Mouse (Mus musculus) regulatory T cell (primary cell): ENCODE measurements around the gene Doc2a.

ENCODE experiments used
- in situ Hi-C: fragments of 300-600 bp; cut with MboI, MseI; formaldehyde crosslinking; loops from one replicate; pipeline ENCODE4 v1.15.1; 2025; ENCODE audit warnings: high pct_unique_total_duplicates

Doc2a gene

GRCm38 (mm10) chr7:126823202-126823711 lies 24.0 kb upstream of the Doc2a start:
- in situ Hi-C loops, result no loop called here

DNA sequence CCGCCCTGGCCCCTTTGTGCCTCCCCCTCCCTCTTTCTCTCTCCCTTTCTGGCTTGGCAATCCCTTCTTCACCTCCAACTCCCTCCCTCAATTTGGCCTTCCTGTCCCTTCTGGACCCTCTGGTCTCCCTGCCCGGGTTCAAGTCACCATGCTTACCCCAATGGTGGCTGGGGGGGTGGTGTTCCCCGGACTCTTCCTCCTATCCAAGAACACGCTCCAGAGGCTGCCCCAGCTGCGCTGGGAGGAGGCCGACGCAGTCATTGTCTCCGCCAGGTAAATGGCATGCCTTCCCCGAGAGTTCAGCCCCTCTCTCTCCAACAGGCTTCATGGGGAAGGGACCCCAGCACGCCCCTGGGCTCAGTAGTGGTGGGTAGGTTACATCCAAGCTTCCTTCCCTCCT lies 23.3 kb upstream of the Doc2a start:
- in situ Hi-C loops, result no loop called here

DNA sequence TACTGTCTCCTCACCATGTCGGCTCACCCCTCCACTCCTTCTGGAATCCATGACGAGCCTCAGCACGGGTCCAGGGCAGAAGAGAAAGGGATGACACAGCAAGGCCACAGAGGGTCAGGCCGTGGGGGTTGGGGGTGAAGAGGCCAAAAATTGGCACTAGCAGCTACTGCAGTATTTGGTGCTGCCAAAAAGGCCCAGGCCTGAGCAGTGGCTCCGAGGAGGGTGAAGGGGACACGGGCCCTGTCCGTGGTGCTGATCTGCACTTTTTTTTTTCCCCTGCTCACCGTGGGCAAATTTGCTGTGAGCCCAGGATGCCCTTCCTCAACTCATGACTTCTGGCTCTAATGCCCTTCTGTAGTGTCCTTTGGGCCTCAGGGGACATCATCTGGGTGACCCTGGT lies 21.8 kb upstream of the Doc2a start:
- in situ Hi-C loops, result no loop called here

- in situ Hi-C loops, result no loop called here
Measured at GRCm38 (mm10) chr7:126825952-126826351, 21.3 kb upstream of the Doc2a start.

DNA sequence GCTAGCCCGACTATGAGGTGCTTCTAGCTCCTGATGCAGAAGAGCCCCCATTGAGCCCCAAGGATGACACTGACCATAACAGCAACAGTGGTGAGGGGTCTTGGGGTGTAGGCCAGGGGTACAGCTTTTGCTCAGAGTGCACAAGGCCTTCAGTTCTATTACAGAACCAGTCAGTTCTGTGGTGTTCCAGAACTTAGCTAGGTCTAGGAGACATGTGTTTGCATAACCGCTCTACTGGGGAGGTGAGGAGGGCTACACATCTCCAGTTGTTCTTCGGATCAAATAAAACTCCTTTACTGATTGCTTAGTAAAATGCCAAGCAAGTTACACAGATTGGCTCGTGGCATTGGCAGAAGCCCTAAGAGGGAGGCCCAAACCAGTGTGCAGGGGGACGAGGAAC lies 15.7 kb upstream of the Doc2a start, which contains the start of gene 4930451I11Rik:
TSS of gene 4930451I11Rik (minus strand) at position 101 of the 400 bp plus-strand sequence.
- in situ Hi-C loops, result loop anchor here (5.0 kb wide), 1 partner anchor 121 kb away; the partner anchor contains the start of gene Sez6l2

DNA sequence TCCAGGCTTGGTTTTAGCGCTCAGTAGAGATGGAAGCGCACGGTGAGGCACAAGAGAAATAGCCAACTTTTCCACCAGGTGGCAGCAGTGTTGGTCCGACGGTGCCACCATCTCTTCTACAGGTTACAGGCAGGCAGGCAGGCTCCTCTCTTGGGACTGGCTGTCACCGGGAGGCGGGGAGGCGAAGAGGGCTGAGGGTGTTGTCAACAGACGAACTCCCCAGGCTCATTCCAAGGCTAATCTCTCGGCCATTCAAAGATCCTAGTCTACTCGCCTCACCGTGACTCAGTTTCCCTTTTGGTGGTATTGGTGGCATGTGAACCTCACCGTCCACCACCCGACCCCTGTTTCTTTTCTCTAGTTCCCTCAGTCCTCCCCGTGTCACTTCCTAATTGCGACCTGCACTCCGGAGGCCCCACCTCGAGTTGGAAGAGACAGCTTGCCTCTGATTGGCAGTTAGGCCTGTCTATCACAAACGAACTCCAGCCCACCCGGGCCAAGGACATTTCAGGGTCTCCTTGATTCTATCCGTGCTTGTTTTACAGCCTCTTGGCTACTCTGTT lies 15.1 kb upstream of the Doc2a start:
- in situ Hi-C loops, result loop anchor here (5.0 kb wide), 1 partner anchor 120 kb away; the partner anchor contains the start of gene Sez6l2

DNA sequence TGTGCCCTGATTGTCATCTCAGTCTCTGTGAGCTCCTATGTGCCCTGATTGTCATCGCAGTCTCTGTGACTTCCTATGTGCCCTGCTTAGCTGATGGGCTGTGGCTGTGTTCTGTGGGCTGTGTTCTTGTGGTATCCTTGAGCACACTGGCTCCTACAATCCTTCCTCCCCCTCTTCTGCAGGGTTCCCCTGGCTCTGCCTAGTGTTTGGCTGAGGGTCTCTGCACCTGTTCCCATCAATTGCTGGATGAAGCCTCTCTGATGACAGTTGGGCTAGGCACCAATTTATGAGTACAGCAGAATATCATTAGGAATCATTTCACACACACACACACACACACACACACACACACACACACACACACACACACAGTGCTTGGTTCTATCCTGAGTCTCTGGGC lies 13.9 kb upstream of the Doc2a start:
- in situ Hi-C loops, result loop anchor here (5.0 kb wide), 1 partner anchor 119 kb away; the partner anchor contains the start of gene Sez6l2

- in situ Hi-C loops, result no loop called here
Measured at GRCm38 (mm10) chr7:126843276-126843675, 3.9 kb upstream of the Doc2a start.

DNA sequence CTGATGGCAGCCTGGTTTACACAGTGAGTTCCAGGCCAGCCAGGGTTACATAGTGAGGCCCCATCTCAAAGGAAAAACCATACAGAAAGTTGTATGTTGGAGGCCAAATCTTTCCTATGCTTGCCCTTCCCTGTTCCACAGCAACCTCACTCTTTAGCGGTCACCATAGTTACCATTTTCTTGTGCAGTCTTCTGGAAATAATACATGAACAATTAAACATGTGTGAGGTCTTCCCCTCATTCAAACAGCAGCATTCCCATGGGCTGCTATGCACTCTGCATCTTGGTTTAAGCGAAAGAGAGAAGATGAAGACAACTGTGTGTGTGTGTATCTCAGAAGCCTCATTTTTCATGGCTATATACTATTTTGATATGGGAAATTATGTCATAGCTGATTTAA lies 1.7 kb upstream of the Doc2a start:
- in situ Hi-C loops, result no loop called here

- in situ Hi-C loops, result no loop called here
Measured at GRCm38 (mm10) chr7:126847421-126848398, 494 bp downstream of the Doc2a start.

DNA sequence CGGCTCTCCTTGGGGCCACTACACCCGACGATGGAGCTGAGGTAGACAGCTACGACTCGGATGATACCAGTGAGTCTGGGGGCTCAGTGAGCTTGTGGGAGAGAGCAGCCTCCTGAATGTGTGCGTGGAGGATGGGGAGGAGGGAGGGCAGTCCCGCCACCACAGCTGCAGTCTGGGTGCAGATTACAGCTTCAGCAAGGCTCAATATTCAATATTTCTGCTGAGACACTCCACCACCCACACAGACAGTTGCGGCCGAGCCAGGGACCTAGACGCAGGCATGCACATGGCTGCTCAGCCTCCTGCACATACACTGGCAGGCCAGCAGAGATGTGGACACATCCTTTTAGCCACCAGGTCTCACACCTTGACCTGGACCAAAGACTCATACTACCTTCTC lies 1.6 kb downstream of the Doc2a start:
- in situ Hi-C loops, result no loop called here

DNA sequence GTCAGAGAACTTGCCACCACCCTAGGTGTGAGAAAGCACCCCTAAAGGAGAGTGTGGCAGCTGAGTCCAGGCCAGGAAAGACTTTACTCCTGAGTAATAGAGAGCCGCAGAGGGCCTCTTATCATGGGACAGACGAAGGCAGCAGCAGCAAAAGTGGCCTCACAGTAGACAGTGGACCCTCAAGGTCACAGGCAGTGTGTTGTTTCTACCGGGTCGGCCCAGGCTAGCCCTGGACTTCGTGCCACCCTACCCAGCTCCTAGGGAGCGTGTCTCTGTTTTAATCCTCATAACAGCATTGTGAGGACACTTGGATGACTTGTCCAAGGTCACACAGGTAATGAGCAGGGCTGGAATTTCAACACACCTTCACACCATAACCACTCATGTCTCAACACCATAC lies 2.9 kb downstream of the Doc2a start:
- in situ Hi-C loops, result no loop called here

DNA sequence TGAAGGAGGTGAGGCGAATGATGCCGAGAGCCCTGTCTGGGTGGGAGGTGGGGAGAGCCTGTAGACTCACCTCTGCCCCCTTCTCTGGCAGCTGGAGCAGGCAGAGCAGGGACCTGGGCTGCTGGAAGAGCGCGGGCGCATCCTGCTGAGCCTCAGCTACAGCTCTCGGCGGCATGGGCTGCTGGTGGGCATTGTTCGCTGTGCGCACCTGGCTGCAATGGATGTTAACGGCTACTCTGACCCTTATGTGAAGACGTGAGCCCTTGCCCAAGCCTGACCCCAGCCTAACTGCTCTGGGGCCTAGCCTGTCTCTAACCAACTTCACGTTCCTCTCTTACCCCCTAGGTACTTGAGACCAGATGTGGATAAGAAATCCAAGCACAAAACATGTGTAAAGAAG lies 4.0 kb downstream of the Doc2a start:
- in situ Hi-C loops, result no loop called here

DNA sequence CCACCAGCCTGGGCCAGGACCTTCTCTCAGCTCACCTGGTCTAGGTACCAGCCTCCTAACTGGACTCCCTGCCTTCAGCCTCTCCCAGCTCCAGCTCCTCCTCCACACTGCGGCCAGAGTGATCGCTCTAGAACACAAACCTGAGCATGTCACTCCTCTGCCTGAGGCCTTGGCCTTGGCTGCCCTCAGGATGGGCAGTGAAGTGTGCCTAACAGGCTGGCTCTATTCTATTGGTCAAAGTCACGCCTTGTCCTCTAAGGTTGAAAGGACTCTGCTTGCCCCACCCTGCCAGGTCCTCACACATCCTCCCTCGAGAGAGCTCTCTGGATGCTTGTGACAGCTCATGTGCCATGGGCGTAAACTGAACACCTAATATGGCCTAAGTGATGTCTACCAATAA lies 6.2 kb downstream of the Doc2a start:
- in situ Hi-C loops, result no loop called here

DNA sequence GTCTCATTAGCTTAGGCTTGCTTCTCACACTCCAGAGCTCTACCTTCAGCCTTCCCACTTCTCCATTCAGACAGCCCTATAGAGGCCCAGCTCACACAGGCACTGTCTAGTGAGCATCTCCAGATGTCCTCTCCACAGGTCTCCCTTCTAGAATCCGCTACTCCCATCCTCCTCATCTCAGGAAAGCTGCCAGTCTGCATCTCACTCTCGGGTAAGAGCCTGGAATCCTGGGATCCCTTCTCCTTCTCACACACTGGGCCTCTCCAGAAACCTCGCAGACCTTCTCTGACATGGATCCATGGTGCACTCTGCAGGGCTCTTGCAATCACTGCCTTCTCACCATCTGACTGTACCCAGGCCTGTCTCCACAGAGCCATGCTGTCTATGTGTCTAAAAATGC lies 8.4 kb downstream of the Doc2a start:
- in situ Hi-C loops, result no loop called here

- in situ Hi-C loops, result no loop called here
Measured at GRCm38 (mm10) chr7:126856741-126857420, 9.7 kb downstream of the Doc2a start.

DNA sequence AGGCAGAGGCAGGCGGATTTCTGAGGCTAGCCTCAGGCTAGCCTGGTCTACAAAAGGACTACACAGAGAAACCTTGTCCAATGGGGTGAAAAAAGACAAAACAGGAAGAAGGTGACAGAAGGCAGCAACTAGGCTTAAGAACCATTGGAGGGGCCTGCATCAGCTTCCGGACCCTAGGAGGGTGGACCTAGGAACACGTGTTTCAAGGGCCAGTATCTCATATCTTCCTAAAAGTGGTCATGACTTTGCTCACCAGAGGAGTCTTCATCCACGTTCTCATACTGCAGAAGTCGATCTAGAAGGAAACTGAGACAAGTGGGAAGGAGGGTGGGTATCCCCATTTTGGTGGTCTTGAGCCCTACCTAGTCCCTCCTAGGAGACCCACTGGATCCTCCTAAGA lies 13.8 kb downstream of the Doc2a start:
- in situ Hi-C loops, result no loop called here

GRCm38 (mm10) chr7:126861429-126862130 lies 14.4 kb downstream of the Doc2a start, which contains the start of gene Hirip3:
TSS of gene Hirip3 (plus strand) at chr7:126861972.
- in situ Hi-C loops, result no loop called here

- in situ Hi-C loops, result no loop called here
Measured at GRCm38 (mm10) chr7:126862147-126862784, 15.1 kb downstream of the Doc2a start, which contains the start of gene Ino80e. TSS of gene Ino80e (minus strand) at chr7:126862377.

DNA sequence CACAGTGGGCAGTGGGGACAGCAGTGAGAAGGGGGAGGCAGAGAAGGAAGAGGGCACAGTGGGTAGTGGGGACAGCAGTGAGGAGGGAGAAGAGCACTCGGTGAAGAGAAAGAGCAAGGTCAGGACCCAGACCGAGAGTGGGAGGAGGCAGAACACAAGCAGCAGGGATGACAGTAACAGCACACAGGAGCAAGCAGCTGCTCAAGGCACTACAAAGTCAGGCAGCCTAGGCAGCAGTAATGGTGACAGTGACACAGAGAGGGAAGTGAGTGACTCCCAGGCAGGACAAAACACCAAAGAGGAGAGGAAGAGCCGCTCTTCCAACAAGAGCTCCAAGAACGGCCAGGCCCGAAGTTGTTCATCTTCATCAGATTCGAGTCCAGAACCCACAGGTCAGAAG lies 16.6 kb downstream of the Doc2a start:
- in situ Hi-C loops, result no loop called here

GRCm38 (mm10) chr7:126867534-126867933 lies 20.3 kb downstream of the Doc2a start:
- in situ Hi-C loops, result no loop called here
